Mouse (Mus musculus): Measurements from ENCODE around the gene Morn5.

Gene Morn5

GRCm38 (mm10) chr2:36071660-36072305 lies 22.5 kb downstream of the Morn5 start:
- DNase-seq (ENCODE audit: low spot score in 2 of 2) = no peak

GRCm38 (mm10) chr2:36073781-36074180 lies 24.5 kb downstream of the Morn5 start:
- no peak for DNase-seq (ENCODE audit: low spot score in 2 of 2)

- DNase-seq (ENCODE audit: low spot score in 2 of 2) = no peak
Measured at GRCm38 (mm10) chr2:36075210-36075609, 26.0 kb downstream of the Morn5 start.

GRCm38 (mm10) chr2:36077160-36077761 lies 28.0 kb downstream of the Morn5 start:
- no peak for DNase-seq (ENCODE audit: low spot score in 2 of 2)

GRCm38 (mm10) chr2:36081446-36081845 lies 32.2 kb downstream of the Morn5 start:
- no peak for DNase-seq (ENCODE audit: low spot score in 2 of 2)

- no peak for DNase-seq (ENCODE audit: low spot score in 2 of 2)
Measured at GRCm38 (mm10) chr2:36082802-36083580, 33.7 kb downstream of the Morn5 start.

DNA sequence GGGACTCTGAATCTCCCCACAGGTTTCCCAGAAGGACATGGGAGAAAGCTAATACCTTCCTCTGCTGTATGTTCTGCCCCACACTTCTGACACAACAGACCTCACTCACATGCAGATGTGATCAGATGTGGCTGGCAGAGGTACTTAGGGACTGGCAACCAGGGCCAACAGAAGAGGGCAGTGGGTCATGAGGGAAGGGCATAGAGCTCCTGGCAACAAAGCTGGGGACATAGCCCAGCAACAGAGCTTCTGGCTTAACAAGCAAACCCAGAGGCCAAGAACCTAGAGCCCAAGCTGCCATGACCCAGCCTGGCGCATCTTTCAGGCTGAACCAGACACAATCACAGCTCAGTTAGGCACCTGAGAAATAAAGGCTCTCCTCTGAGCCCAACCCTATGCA lies 35.8 kb downstream of the Morn5 start:
- no peak for DNase-seq (ENCODE audit: low spot score in 2 of 2)

DNA sequence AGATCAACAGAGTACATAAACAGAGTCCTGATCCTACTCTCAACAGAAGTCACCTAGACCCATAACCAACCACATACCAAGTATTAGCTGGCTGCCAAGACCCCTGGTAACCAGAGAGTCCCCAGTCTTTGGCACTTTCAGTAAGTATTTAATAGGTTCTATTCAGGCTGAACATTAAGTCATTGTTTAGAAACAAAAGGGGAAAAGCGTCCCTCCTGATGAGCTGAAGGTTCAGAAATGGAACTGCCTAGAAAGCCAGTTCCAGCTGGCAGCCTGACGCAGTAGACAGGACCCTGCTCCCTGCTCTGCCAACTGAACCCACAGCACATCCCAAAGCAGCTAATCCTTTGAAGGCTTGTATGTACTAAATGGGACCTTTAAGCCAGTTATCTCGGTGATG lies 39.9 kb downstream of the Morn5 start:
- DNase-seq (ENCODE audit: low spot score in 2 of 2) = no peak

DNA sequence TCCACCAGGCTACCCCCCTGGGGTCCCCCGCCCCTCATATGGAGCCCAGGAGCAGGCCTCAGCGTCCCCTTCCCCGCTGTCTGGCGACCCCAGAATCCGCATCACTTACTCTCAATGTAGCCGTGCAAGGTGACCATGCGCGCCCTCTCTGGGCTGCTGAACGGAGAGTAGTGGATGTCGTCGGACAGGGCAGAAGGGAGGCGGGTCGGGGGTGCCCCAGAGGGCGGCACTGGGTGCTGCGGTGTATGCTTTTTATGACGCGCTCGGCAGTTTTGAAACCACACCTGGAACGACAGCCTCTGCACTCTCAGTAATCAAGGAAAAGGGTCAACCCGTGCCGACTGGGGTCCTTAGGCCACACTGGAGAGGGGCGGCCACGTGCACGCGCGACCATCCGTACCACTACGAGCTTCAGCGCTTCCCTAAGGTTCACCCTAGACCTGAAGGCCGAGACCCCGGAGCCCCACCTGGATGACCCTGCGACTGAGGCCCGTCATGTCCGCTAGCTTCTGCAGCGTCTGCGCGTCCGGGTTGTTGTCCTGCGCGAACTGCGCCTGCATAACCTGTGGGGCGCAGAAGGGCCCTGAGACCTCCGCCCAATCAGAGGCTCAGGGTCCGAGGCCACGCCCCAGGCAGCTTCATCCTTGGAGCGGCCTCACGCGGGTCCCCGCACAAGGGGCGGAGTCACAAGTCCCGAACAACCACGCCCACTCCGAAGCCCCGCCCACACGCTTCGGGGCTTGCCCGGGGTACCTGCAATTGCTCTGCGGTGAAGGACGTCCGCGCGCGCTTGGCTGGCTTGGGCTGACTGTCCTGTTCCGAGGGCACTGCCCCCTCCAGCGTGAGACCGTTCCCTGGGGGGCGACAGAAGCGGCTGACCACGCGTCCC lies 41.8 kb downstream of the Morn5 start:
- no peak for DNase-seq (ENCODE audit: low spot score in 2 of 2)

DNA sequence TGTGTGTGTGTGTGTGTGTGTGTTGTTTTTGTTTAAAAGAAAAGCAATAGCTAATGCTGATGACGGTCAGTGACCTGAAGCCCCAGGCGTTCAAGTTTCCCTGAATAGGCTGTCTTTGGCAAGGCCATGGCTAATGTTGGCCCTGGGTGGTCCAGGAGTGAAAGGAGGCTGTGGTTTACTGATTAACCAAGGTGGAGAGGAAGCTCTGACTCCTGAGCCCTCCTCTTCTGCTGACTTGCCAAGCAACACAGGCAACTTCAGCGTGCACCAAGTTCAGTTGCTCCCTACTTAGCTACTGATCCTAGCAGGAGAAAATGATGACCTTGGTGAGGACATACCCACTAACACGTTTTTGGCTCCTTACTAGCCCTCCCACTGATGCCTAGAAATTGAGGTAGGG lies 43.5 kb downstream of the Morn5 start:
- no peak for DNase-seq (ENCODE audit: low spot score in 2 of 2)

GRCm38 (mm10) chr2:36093301-36093700 lies 44.0 kb downstream of the Morn5 start:
- no peak for DNase-seq (ENCODE audit: low spot score in 2 of 2)

DNA sequence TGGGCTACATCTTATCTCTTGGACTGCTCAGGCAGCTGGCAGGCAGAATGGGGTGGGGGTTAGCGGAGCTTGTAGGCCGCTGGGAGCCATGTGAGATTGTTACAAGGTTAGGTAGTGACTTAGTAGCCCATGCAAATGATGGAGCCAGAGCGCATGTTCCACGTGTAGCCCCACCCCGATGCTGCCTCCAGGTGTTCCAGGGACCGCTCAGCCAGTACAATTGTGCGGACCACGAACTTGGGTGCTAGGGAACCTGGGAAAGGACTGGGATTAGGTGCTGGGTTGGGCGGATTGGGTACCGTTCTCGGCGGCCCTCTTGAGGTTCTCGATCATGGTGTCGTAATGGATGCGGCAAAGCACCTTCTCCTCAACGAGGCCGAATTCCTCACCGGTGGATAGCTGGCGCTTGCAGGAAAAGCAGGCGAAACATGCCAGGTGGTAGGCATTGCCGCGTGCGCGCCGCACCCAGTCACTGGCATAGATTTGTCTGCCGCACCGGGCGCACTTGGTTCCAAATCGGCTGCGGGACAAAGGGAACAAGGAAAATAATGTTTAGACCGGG lies 44.7 kb downstream of the Morn5 start:
- DNase-seq (ENCODE audit: low spot score in 2 of 2) = no peak

- no peak for DNase-seq (ENCODE audit: low spot score in 2 of 2)
Measured at GRCm38 (mm10) chr2:36097129-36097815, 48.0 kb downstream of the Morn5 start.

GRCm38 (mm10) chr2:36098021-36098420 lies 48.8 kb downstream of the Morn5 start:
- DNase-seq (ENCODE audit: low spot score in 2 of 2) = no peak

- DNase-seq (ENCODE audit: low spot score in 2 of 2) = no peak
Measured at GRCm38 (mm10) chr2:36099739-36100138, 50.5 kb downstream of the Morn5 start.

DNA sequence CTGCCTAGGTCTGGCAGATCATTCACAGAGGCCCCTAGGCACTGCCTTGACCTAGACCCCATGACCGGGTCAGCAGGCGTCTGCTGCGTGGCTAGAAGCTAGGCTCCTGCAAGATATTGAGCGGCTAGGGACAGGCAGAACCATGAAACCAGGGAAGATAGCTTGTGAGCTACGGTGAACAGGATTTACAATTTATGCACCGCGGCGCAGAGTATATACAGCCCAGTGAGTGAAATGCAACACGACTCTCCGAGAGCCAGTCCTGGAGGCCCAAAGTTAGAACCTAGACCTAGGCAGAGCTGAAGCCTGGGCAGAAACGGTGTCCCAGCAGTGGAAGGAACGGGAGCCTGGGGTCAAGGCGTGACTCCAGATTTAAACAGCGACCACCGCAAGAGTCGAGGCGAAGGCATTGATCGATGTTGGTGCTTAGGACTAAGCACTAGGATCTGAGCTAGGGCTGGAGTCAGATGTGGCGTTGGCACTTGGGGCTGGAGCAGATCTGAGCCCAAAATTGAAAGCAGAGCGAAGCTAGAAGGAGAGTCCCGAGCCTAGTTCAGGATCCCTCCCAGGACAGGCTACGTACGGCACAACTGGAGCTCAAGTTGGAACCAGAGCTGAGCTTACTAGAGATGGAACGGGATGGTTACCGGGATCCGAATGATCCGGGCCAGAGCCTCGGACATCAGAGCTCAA lies 52.8 kb downstream of the Morn5 start:
- DNase-seq (ENCODE audit: low spot score in 2 of 2) = no peak

DNA sequence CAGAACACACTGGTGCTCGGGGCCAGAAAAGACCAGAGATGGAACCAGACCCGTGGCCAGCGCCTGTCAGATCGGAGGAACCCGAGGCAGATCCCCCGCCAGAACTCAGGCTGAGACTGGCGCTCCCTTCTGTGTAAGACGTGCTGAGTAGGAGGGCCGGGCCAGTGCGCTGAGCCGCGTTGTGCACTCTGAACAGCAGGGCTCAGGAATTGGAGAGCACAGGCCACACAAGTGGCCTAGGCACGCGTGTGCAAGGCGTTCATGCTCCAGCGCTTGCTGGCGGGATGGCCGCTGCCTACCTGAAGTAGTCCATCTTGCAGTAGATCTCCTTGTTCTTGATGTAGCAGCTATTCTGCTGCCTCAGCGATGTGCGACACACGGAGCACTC lies 53.3 kb downstream of the Morn5 start:
- DNase-seq (ENCODE audit: low spot score in 2 of 2) = no peak

DNA sequence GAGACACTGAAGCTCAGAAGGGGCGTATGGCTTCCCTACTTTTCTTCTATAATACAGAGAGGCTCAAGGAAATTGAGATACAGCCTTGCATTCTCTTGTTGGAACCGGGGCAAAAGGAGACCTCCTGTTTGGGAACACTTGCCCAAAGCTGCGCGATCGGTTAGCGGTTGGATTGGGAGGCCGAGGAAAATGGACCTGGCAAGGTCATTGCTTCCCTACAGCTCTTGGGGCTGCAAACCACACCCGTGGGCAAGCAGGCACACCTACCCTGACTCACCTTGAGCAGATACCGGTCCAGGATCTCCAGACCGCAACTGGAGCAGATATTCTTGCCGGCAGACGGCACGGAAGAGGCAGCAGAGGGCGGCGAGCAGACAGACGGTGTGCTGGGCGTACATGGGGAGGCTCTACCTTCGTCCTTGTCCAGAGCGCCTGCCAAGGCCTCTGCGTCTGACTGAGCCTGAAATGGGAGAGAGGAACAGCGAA lies 53.9 kb downstream of the Morn5 start:
- DNase-seq (ENCODE audit: low spot score in 2 of 2) = no peak

- DNase-seq (ENCODE audit: low spot score in 2 of 2) = no peak
Measured at GRCm38 (mm10) chr2:36103555-36104367, 54.5 kb downstream of the Morn5 start.

Data from frontal cortex, postnatal 25 days (tissue).